Mouse (Mus musculus): ENCODE measurements at regions not wholly inside any gene's neighbourhood (a gene's known extent, or its start where the extent isn't known, plus 50 kb on each side); places are given as distances from the start of the nearest gene placed in this dataset.

DNA sequence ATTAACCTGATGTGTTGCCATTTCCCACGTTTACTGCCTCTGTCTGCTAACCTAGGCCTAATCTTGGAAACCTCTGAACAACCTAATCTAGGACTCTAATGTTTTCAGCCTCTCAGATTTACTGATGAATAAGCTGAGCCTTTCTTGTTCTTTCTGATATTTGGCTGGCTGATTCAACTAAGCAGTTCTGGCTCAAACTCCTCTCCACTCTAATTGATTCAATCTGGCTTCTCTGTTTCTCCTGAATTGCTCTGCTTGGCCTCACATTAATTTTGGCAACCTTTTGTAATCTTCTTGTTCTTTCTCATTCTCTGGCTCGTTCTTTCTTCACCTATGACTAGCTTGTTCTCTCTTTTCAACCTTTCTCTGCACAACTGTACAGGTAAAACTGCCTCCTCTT is 1561.2 kb upstream of the Zeb2 start:
- DNase-seq (ENCODE audit: low spot score), result no peak

- no peak for DNase-seq (ENCODE audit: low spot score)
Measured at GRCm38 (mm10) chr2:46669517-46670291, 1552.5 kb upstream of the Zeb2 start.

DNA sequence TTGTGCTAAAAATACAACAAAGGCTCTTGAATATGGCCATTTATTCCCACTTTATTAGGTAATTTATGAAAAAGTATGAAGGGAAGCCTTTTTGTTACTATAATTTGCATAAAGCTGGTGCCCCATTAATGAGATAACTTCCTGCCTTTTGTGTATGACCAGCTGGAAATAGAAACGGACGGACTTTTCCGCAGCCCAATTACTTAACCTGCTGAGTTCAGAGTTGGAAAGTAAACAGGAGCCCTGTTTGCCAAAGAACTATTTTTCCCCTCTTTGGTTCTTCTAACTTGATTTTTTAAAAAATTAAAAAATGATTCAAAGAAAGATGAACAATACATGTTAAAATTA is 1549.8 kb upstream of the Zeb2 start:
- DNase-seq (ENCODE audit: low spot score), result no peak

- no peak for DNase-seq (ENCODE audit: low spot score)
Measured at GRCm38 (mm10) chr2:46666084-46666989, 1549.1 kb upstream of the Zeb2 start.

GRCm38 (mm10) chr2:46661876-46662275 is 1544.7 kb upstream of the Zeb2 start:
- no peak for DNase-seq (ENCODE audit: low spot score)

- DNase-seq (ENCODE audit: low spot score), result no peak
Measured at GRCm38 (mm10) chr2:46660577-46660976, 1543.4 kb upstream of the Zeb2 start.

- DNase-seq (ENCODE audit: low spot score), result no peak
Measured at GRCm38 (mm10) chr2:46655289-46655688, 1538.1 kb upstream of the Zeb2 start.

DNA sequence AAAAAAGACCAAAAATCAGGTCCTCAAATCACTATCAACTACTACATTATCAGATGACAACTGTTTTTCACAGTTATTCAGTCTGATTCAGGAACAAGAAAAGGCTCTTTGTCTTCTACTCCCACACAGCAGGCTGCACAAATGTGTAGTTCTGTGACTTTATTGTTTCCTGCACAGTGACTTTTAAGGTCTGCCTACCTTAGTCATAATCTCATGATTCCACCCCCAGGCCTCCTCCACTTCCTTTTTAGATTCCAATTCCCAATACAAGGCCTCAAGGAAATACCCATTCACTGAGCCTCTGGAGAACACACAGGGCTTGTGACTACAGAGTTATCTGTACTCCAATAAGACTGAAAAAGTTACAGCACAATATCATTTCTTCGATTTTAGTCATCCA is 1535.4 kb upstream of the Zeb2 start:
- DNase-seq (ENCODE audit: low spot score), result no peak

DNA sequence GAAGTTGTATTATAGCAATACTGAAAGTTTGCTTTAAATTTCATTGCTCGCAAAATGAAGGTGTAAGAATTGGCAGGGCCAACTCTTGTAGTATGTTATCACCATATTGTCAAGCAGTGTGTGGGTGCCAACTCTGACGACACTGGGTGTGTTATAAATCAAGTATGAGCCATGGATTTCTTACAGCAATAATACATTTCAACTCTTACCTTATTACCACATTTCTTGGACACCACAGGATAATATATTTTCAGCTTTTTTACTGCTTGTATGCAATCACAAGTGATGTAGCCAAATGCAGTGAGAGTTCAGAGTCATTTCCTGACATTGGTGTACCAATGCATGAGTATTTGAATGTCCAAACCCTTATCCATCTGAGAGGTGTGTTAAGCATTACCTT is 1529.2 kb upstream of the Zeb2 start:
- no peak for DNase-seq (ENCODE audit: low spot score)

DNA sequence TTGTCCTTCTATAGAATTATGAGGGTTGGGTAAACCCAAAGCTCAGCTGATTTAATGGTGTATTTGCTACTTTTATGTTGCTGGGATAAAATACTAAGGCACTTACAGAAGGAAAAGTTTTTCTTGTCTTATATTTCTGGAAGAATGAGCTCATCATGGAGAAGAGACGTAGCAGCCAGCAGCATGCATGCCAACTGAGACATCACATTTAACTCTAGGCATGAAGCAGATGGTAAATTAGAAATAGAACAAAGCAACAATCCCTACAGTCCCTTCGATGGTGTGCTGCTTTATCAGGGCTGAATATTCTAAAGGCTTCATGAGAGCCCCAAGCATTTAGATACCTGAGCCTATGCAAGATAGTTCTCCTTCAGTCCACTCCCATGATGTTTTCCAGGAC is 1492.0 kb upstream of the Zeb2 start:
- no peak for DNase-seq (ENCODE audit: low spot score)

- no peak for DNase-seq (ENCODE audit: low spot score)
Measured at GRCm38 (mm10) chr2:46581773-46582172, 1464.6 kb upstream of the Zeb2 start.

- DNase-seq (ENCODE audit: low spot score), result no peak
Measured at GRCm38 (mm10) chr2:46570416-46570815, 1453.2 kb upstream of the Zeb2 start.

GRCm38 (mm10) chr2:46533395-46533794 is 1416.2 kb upstream of the Zeb2 start:
- DNase-seq (ENCODE audit: low spot score), result no peak

- no peak for DNase-seq (ENCODE audit: low spot score)
Measured at GRCm38 (mm10) chr2:46530686-46531085, 1413.5 kb upstream of the Zeb2 start.

- DNase-seq (ENCODE audit: low spot score), result no peak
Measured at GRCm38 (mm10) chr2:46525223-46525622, 1408.0 kb upstream of the Zeb2 start.

DNA sequence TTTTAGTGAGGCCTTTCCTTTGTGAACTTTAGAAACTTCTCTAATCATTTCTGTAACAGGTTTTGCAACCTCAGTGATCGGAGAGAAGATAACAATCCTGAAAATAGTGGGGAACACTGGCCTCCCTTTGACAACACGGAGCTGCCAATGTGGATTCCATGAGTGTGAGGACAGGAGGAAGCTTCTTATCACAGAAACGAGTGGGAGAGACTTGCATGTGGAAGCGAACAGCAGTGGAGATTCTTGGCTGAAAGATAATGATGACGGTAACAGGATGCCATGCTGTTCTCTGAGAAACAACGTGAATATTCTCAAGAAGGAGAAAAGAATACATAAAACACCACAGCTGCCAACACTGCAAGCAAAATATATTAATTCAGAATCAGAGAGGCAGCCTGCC is 1407.4 kb upstream of the Zeb2 start:
- DNase-seq (ENCODE audit: low spot score), result no peak

DNA sequence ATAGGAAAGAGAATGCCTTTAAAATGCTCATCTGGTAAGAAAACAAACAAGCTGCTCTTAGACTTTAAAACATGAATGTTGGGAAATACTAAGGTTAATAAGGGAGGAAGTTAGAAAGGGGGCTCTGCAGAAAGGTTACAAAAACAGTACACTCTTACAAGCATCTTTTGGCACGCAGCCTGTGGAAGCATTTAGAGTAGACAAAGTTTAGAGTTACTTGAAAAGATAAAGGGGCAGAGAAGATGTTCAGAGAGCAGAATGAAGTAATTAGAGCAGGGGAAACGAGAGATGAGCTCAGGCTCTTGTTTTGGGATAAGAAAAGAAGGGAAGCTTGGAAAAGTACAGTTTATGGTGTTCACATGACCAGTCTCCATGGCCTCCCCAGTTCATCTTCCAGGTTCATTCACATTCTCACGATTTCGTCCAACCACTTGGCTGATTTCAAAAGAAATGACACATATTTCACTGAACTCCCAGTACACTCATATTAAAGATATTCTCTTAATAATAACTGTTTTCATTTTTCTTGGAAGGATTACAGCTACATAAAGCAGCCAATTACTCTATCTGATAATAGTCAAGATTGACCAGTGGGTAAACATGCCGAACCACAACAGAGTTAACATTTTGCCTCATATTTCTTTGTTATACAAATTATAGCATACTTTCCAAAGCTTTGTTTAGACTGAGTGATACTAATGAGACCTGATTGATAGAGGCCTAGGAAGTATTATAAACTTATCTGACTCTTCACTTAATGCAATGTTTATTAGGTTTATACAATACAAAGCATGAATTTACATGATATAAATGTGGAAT is 1404.2 kb upstream of the Zeb2 start:
- peak; percentile 3 for DNase-seq (ENCODE audit: low spot score)

DNA sequence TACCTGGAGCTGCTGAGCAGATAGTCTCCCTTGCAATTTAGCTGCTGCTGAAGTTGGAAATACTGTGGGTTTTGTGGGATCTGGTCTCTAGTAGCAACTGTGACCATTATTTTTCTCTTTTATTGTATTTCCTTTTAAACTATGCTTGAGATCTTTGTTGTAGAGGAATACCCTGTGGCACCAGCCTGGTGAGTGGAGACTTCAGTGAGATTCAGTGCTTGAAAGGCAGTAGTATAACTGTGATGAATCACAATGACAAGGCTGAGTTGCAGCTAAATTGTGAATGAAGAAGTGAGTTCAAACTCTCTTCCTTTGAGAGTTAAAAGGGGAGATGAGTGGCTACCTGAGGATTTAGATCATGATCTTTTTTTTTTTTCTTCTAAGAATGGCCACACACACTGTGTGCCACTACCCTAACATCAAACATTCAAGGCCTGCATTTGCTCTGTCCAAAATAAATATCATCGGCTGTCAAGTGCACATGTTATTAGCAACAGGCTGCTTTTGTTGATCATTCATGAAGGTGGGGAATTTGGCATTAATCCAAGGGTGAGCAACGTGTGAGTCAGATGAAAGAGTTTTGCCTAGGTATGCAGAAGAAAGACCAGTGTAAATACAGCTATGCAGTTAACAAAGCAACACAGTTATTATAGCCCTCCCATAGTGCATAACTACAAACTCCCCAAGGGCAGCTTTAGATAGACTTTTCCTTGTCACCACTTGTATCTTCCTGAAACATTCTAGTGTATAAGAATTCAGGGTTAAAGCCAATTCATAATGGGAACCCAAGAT is 1395.2 kb upstream of the Zeb2 start:
- no peak for DNase-seq (ENCODE audit: low spot score)

DNA sequence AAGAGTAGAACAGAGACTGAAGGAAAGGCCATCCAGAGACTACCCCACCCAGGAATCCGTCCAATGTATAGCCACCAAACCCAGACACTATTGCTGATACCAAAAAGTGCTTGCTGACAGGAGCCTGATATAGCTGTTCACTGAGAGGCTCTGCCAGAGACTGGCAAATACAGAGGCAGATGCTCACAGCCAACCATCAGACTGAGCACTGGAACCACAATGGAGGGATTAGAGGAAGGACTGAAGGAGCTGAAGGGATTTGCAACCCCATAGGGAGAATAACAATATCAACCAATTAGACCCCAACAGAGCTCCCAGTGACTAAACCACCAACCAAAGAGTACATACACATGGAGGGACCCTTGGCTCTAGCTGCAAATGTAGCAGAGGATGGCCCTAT is 1389.8 kb upstream of the Zeb2 start:
- no peak for DNase-seq (ENCODE audit: low spot score)

DNA sequence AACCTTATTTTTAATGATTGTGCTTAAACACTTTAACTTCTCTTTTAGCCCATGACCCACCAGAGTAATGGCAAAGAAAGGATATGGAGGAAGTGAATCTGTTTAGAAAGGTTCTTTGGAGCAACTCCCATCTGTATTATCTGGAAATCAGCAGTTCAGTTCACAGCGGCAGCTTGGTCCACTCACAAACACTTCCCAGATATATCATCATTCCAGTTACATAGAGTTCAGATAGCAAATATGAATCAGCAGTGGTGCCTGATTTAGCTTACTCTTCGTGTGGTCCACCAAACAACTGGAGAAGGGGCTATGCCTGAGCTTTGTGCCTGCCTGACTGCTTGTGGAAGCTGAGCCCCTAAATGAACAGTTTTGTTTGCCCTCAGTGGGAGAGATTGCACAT is 1385.9 kb upstream of the Zeb2 start:
- DNase-seq (ENCODE audit: low spot score), result no peak

DNA sequence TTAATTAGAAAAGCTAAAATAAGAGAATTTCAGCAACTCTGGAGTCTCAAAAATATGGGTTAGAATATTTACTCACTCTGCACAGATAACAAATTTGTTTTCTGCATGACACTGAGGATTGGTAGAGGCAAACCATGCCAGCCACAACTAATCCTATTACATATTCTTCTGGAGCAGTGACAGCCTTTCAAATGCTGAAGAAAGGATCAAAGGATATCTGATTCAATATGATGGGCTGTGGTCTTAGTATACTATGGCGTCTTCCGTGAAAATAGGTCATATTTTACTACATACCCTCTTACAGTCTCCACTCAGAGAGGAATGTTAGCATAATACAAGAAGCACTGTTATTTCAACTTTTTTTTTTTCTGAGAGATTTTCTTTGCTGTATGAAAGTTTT is 1375.1 kb upstream of the Zeb2 start:
- no peak for DNase-seq (ENCODE audit: low spot score)

- no peak for DNase-seq (ENCODE audit: low spot score)
Measured at GRCm38 (mm10) chr2:46491081-46491480, 1373.9 kb upstream of the Zeb2 start.

Measured in ovary, adult 18-20 months (tissue).